Mouse (Mus musculus): ENCODE measurements around the gene 4930562C15Rik. TPM values are rescaled to one million over a fixed set of nuclear protein-coding genes. Genes with fewer than 3 reads are reported as not detected.

The 4930562C15Rik gene
- polyA plus RNA-seq (2012; ENCODE audit: low replicate concordance): not detected in 2 replicates

DNA sequence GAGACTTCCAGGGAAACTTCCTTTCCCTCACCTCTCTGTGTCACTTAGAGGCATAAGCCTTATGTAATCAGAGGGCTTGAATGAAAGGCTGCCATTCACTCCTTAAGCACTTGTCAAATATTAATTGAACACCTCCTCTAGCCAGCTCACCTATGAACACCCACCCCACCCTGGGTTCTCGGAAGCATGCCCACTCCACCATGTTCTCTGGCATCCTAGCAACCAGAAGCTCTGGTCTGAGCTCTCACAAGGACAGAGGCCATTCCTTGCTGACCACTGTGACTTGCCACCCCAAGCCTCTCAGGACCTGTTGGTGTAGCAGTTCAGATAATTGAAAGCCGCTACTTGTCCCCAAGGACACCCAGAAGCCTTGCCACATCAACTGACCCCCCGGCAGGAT, at the start of gene 4930562C15Rik:
Gene 4930562C15Rik (plus strand): TSS at position 226 of the 400 bp plus-strand sequence.

GRCm38 (mm10) chr16:4789810-4790559, 45.2 kb upstream of the 4930562C15Rik start, which contains the start of gene Cdip1:
TSS of gene Cdip1 (minus strand) at chr16:4790292.

GRCm38 (mm10) chr16:4880136-4880825, 45.1 kb downstream of the 4930562C15Rik start, which contains the start of gene Ubald1:
TSS of gene Ubald1 (minus strand) at chr16:4880315.

GRCm38 (mm10) chr16:4885760-4886689, 50.8 kb downstream of the 4930562C15Rik start, which contains the start of gene Mgrn1:
TSS of gene Mgrn1 (plus strand) at chr16:4886249.

Other genes with a start within 250 kb of the 4930562C15Rik start
- 1.6 and 2.8 TPM in 2 replicates for gene Glis2, start 240.7 kb upstream of the 4930562C15Rik start, polyA plus RNA-seq (2012; ENCODE audit: low replicate concordance)
- 32.2 and 86.3 TPM in 2 replicates for gene Pam16, start 210.4 kb upstream of the 4930562C15Rik start, polyA plus RNA-seq (2012; ENCODE audit: low replicate concordance)
- 0.19 TPM in 1 of 2 replicates, not detected in the other for gene Vasn, start 195.5 kb upstream of the 4930562C15Rik start, polyA plus RNA-seq (2012; ENCODE audit: low replicate concordance)
- 18.0 and 18.7 TPM in 2 replicates for gene Dnaja3, start 195.4 kb upstream of the 4930562C15Rik start, polyA plus RNA-seq (2012; ENCODE audit: low replicate concordance)
- gene Coro7, start 155.6 kb upstream of the 4930562C15Rik start, polyA plus RNA-seq (2012; ENCODE audit: low replicate concordance): 333 and 524 TPM in 2 replicates
- 2.1 and 11.1 TPM in 2 replicates for gene Nmral1, start 116.1 kb upstream of the 4930562C15Rik start, polyA plus RNA-seq (2012; ENCODE audit: low replicate concordance)
- gene Hmox2, start 109.1 kb upstream of the 4930562C15Rik start, polyA plus RNA-seq (2012; ENCODE audit: low replicate concordance): 8.0 and 15.2 TPM in 2 replicates
- gene Cdip1, start 45.1 kb upstream of the 4930562C15Rik start, polyA plus RNA-seq (2012; ENCODE audit: low replicate concordance): 47.1 and 78.2 TPM in 2 replicates
- 248 and 524 TPM in 2 replicates for gene Ubald1, start 44.9 kb downstream of the 4930562C15Rik start, polyA plus RNA-seq (2012; ENCODE audit: low replicate concordance)
- gene Mgrn1, start 50.8 kb downstream of the 4930562C15Rik start, polyA plus RNA-seq (2012; ENCODE audit: low replicate concordance): 47.2 and 75.1 TPM in 2 replicates
- 29.1 and 39.8 TPM in 2 replicates for gene Nudt16l1, start 103.3 kb downstream of the 4930562C15Rik start, polyA plus RNA-seq (2012; ENCODE audit: low replicate concordance)
- gene Anks3, start 128.8 kb downstream of the 4930562C15Rik start, polyA plus RNA-seq (2012; ENCODE audit: low replicate concordance): 44.5 and 87.9 TPM in 2 replicates
- gene Sept12, start 162.4 kb downstream of the 4930562C15Rik start, polyA plus RNA-seq (2012; ENCODE audit: low replicate concordance): not detected in 2 replicates
- gene Smim22, start 171.9 kb downstream of the 4930562C15Rik start, polyA plus RNA-seq (2012; ENCODE audit: low replicate concordance): not detected in 2 replicates
- 205 and 264 TPM in 2 replicates for gene Rogdi, start 178.1 kb downstream of the 4930562C15Rik start, polyA plus RNA-seq (2012; ENCODE audit: low replicate concordance)
- 14.7 and 34.6 TPM in 2 replicates for gene Glyr1, start 214.4 kb downstream of the 4930562C15Rik start, polyA plus RNA-seq (2012; ENCODE audit: low replicate concordance)
- 21.6 and 26.2 TPM in 2 replicates for gene Ubn1, start 214.6 kb downstream of the 4930562C15Rik start, polyA plus RNA-seq (2012; ENCODE audit: low replicate concordance)

Measured in hematopoietic multipotent progenitor cell, adult 10-12 weeks (in vitro differentiated cells).